Mouse (Mus musculus) testis, postnatal 10 days (tissue): ENCODE results near the gene Ak4.

Experiments used
- DNase-seq: peaks from one replicate; pipeline ENCODE4 v3.0.0; 2021; ENCODE audit warnings: low spot score

The Ak4 gene

GRCm38 (mm10) chr4:101460114-101460513 lies 41.0 kb downstream of the Ak4 start:
- no peak for DNase-seq

GRCm38 (mm10) chr4:101462065-101462464 lies 43.0 kb downstream of the Ak4 start:
- no peak for DNase-seq

- no peak for DNase-seq
These were observed 47.2 kb downstream of the Ak4 start for GRCm38 (mm10) chr4:101466264-101466663.

GRCm38 (mm10) chr4:101469242-101469641 lies 50.2 kb downstream of the Ak4 start:
- DNase-seq: no peak

GRCm38 (mm10) chr4:101470543-101470942 lies 51.5 kb downstream of the Ak4 start:
- DNase-seq: no peak

GRCm38 (mm10) chr4:101472767-101473166 lies 53.7 kb downstream of the Ak4 start:
- no peak for DNase-seq

- no peak for DNase-seq
These were observed 71.3 kb downstream of the Ak4 start for GRCm38 (mm10) chr4:101490320-101490917.

- DNase-seq: no peak
These were observed 72.6 kb downstream of the Ak4 start for GRCm38 (mm10) chr4:101491704-101492103.

- no peak for DNase-seq
These were observed 74.6 kb downstream of the Ak4 start for GRCm38 (mm10) chr4:101493611-101494197.

GRCm38 (mm10) chr4:101496188-101496533 lies 77.1 kb downstream of the Ak4 start:
- peak; percentile 40 for DNase-seq

GRCm38 (mm10) chr4:101496534-101497237 lies 77.6 kb downstream of the Ak4 start, which contains the start of gene Dnajc6:
Gene Dnajc6, plus strand, starts transcription at chr4:101496648.
- DNase-seq: peak; percentile 54

- peak; percentile 51 for DNase-seq
These were observed 78.3 kb downstream of the Ak4 start for GRCm38 (mm10) chr4:101497336-101497735.

- DNase-seq: no peak
These were observed 85.5 kb downstream of the Ak4 start for GRCm38 (mm10) chr4:101504470-101505007.

- DNase-seq: no peak
These were observed 86.9 kb downstream of the Ak4 start for GRCm38 (mm10) chr4:101505966-101506365.

- no peak for DNase-seq
These were observed 87.3 kb downstream of the Ak4 start for GRCm38 (mm10) chr4:101506372-101506771.

GRCm38 (mm10) chr4:101507571-101508422 lies 88.7 kb downstream of the Ak4 start:
- peak; percentile 54 for DNase-seq

- DNase-seq: no peak
These were observed 89.4 kb downstream of the Ak4 start for GRCm38 (mm10) chr4:101508431-101508830.

GRCm38 (mm10) chr4:101508851-101509577 lies 89.9 kb downstream of the Ak4 start:
- DNase-seq: peak; percentile 47

GRCm38 (mm10) chr4:101510111-101510903 lies 91.2 kb downstream of the Ak4 start:
- no peak for DNase-seq

GRCm38 (mm10) chr4:101510904-101511210 lies 91.8 kb downstream of the Ak4 start:
- no peak for DNase-seq
